Mouse (Mus musculus): Measurements from ENCODE around the gene Mast1. TPM values are rescaled to one million over a fixed set of nuclear protein-coding genes. Genes with fewer than 3 reads are reported as not detected.

The Mast1 gene
- polyA plus RNA-seq, 1 experiment from 2014 or later = 0.34 TPM

DNA sequence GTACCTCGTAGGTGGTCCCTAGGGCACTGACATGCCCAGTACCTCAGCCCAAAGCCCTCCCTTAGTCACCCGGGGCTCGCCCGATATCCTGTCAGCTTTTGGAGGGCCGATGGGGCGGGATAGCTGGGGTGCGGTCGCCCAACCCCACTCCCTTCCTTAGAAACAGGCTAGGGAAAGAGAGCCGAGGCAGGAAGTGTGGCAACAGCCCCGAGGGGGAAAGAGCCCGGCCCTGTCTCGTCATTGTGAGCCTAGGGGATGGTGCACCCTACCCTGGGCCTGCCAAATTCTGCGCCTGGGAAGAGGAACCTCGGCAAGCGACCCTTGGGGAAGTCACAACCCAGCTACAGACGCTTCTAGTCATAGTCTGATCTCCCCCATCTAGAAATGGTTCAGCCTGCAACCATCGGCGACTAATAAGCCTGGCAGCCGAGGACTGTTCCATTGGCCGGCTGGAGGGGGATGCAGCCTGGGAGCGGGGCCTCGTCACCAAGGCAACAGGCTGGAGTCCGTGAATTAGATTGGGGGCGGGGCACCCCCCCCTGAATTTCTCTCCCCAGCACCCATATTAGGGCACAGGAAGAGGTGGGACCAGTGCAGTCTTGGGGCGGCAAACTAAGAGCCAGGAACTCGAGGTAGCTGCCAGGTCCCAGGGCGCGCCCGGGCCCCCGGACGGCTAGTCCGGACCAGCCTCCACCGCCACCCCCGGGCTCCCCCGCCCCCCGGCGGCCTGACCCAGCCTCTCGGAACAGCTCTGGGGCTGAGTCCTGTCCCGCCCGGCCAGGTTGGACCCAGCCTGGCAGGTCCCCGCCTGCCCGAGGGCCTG is 42.7 kb upstream of the Mast1 start:
- H3K36me3 ChIP-seq (ENCODE audit: insufficient read depth, low read length) = peaks cover 1% of the 10 kb centered on the region; the same call in 1 of the 2 replicates
- no peaks in the 10 kb centered on the region for H3K9me3 ChIP-seq (ENCODE audit: low read length)
- peak overlapping the region; percentile 87 for H3K27ac ChIP-seq (ENCODE audit: low read length)
- H3K9ac ChIP-seq (replicated peaks; ENCODE audit: low read length) = peak overlapping the region; percentile 55
- peak overlapping the region; percentile 41 for H3K4me3 ChIP-seq (ENCODE audit: low read length)
- peak overlapping the region; percentile 96 for H3K4me2 ChIP-seq (replicated peaks; ENCODE audit: low read depth, low read length)
- ATAC-seq (ENCODE audit: low FRiP score, low TSS enrichment) = peak; percentile 32
- 2% methylated on average over 42 of the region's 42 CpGs for WGBS
- H3K27me3 ChIP-seq (ENCODE audit: insufficient read depth, low read length) = no peaks in the 10 kb centered on the region
- H3K4me1 ChIP-seq (ENCODE audit: insufficient read depth, low read length) = peaks cover 82% of the 10 kb centered on the region

DNA sequence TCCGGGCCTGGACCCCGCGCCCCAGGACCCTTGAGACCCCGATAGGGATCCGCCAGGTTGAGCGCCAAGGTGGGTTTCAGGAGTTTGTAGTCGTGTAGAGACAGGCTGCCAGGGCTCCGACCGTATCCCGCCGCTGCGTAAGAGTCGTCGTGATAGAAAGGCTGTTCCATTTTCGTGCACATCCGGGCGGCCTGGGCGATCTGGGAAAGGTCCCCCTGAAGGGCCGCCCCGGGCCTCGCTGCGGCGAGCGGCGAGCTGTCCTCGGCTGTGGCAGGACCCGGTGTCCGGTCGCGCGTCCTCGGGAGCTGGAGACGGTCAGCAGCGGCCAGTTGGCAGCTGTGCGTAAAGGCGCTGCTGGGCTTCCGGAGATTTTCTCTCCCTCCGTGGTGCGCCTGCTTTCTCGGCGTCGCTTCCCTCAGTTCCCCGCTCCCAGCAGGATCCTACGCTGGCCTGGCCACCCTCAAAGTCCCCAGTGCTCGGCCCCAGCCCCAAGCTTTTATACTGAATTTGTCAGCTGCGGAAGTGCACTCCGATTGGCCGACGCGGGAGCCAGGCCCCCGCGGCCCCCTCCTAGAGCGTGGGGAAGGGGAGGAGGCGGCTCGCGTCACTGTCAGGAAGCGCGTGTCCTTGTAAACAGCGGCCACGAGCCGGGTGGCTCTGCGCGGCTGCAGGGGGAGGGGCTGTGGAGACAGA is 41.2 kb upstream of the Mast1 start, which contains the start of gene Junb:
Gene Junb (minus strand): TSS at position 471 of the 693 bp plus-strand sequence.
- 0% methylated on average over 63 of the region's 63 CpGs for WGBS
- peaks cover 12% of the 10 kb centered on the region; the same call in 1 of the 2 replicates for H3K36me3 ChIP-seq (ENCODE audit: insufficient read depth, low read length)
- H3K4me3 ChIP-seq (ENCODE audit: low read length) = peak within 1 kb of the TSS; percentile 61
- H3K27ac ChIP-seq (ENCODE audit: low read length) = peak within 1 kb of the TSS; percentile 87
- H3K9ac ChIP-seq (replicated peaks; ENCODE audit: low read length) = peak within 1 kb of the TSS; percentile 74
- ATAC-seq (ENCODE audit: low FRiP score, low TSS enrichment) = peak; percentile 54
- peaks cover 78% of the 10 kb centered on the region for H3K4me1 ChIP-seq (ENCODE audit: insufficient read depth, low read length)
- H3K4me2 ChIP-seq (replicated peaks; ENCODE audit: low read depth, low read length) = peak within 1 kb of the TSS; percentile 96
- H3K9me3 ChIP-seq (ENCODE audit: low read length) = no peaks in the 10 kb centered on the region
- no peaks in the 10 kb centered on the region for H3K27me3 ChIP-seq (ENCODE audit: insufficient read depth, low read length)

DNA sequence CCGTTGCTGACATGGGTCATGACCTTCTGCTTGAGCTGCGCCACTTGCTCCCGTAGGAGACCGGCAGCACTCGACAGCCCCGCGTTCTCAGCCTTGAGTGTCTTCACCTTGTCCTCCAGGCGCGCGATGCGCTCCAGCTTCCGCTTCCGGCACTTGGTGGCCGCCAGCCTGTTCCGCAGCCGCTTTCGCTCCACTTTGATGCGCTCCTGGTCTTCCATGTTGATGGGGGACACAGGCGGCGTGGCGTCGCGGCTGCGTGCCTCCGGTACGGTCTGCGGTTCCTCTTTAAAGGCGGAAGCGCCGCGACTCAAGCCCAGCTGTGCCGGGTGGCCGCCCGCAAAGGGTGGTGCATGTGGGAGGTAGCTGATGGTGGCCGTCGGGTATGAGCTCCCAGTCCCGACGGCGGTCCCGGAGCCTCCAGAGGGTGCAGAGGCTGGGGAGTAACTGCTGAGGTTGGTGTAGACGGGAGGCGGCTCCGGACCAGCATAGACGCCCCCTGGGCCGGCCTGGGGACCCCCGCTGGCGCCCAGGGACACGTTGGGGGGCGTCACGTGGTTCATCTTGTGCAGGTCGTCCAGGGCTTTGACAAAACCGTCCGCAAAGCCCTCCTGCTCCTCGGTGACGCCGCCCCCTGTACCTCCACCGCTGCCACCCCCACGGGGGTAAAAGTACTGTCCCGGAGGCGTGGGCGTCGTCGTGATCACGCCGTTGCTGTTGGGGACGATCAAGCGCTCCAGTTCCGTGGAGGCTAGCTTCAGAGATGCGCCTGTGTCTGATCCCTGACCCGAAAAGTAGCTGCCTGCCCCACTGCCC is 40.5 kb upstream of the Mast1 start:
- Histone ChIP-seq H3K9ac (replicated peaks; ENCODE audit: low read length) (peak overlapping the region; percentile 74), H3K36me3 (ENCODE audit: insufficient read depth, low read length) (peaks cover 19% of the 10 kb centered on the region), H3K27ac (ENCODE audit: low read length) (peak overlapping the region; percentile 87), H3K4me2 (replicated peaks; ENCODE audit: low read depth, low read length) (peak overlapping the region; percentile 96), H3K27me3 (ENCODE audit: insufficient read depth, low read length) (no peaks in the 10 kb centered on the region), H3K4me1 (ENCODE audit: insufficient read depth, low read length) (peaks cover 76% of the 10 kb centered on the region), H3K9me3 (ENCODE audit: low read length) (no peaks in the 10 kb centered on the region), H3K4me3 (ENCODE audit: low read length) (peak overlapping the region; percentile 61)
- WGBS = under 1% methylated on average over 69 of the region's 70 CpGs
- ATAC-seq (ENCODE audit: low FRiP score, low TSS enrichment) = no peak

DNA sequence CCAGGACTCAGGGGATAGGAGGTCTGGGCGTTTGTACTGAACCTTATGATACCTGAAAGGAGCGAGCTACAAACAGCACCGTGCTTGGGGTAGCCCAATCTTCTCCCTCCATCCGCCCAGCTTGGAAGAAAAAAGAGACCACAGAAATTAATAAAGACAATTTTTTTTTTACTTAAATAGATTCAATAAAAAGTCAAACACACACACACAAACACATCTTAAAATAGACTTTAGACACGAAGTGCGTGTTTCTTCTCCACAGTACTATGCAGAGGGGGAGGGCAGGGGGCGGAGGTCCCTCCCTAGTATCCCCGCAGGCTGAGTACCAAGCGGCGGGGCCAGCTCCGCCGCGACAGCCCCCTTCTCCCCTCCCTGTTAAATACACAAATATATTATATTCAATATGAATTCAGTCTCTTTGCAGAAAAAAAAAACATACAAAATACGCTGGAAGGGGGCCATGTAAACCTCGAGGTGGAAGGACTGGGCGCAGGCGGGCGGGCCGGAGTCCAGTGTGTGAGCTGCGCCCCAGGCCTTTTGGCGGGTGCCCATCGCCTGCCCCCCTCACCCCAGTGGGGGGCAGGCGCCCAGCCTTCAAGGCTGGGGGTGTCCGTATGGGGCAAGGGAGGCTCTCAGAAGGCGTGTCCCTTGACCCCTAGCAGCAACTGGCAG is 39.7 kb upstream of the Mast1 start:
- Histone ChIP-seq H3K9ac (replicated peaks; ENCODE audit: low read length) (peak overlapping the region; percentile 74), H3K4me1 (ENCODE audit: insufficient read depth, low read length) (peaks cover 68% of the 10 kb centered on the region), H3K36me3 (ENCODE audit: insufficient read depth, low read length) (peaks cover 25% of the 10 kb centered on the region), H3K27ac (ENCODE audit: low read length) (peak overlapping the region; percentile 66), H3K4me2 (replicated peaks; ENCODE audit: low read depth, low read length) (peak overlapping the region; percentile 96), H3K27me3 (ENCODE audit: insufficient read depth, low read length) (no peaks in the 10 kb centered on the region), H3K9me3 (ENCODE audit: low read length) (no peaks in the 10 kb centered on the region), H3K4me3 (ENCODE audit: low read length) (peak overlapping the region; percentile 61)
- ATAC-seq (ENCODE audit: low FRiP score, low TSS enrichment) = no peak
- 3% methylated on average over 25 of the region's 25 CpGs for WGBS

DNA sequence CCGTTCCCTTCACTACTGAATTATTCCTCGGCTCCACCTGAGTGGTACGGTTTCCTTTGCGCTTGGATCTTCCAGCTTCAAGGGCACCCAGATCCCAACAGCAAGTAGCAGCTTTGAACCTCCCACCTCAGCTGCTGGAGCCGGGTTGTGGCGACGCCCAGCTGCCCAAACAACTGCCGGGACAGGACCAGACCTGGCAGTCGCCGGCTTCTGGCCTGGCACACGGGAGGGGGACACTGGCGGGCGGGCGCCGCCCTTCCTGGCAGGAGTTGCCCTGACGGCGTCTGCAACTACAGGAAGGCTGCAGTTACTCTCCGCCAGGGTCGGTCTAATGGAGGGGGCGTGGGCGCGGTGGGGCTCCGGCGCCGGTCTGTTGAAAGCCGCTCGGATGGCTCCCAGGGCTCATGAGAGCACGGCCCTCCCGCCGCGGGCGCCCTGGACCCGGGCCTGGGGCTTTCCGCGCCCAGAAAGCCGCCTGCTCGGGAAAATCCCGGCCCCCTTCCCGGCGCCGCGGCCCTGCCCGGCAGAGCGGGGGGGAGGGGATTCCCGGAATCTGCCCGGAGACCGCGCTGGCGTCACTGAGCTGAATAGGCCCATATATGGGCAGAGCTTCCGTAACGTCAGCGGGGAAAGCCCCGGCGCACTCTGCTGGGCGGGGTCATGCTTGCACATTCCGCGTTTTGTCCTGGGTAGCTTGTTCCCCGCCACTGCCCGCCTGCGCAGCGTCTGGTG is 39.0 kb upstream of the Mast1 start:
- Histone ChIP-seq H3K36me3 (ENCODE audit: insufficient read depth, low read length) (peaks cover 31% of the 10 kb centered on the region), H3K27ac (ENCODE audit: low read length) (peak overlapping the region; percentile 81), H3K4me3 (ENCODE audit: low read length) (peak overlapping the region; percentile 61), H3K9ac (replicated peaks; ENCODE audit: low read length) (peak overlapping the region; percentile 74), H3K9me3 (ENCODE audit: low read length) (no peaks in the 10 kb centered on the region), H3K4me2 (replicated peaks; ENCODE audit: low read depth, low read length) (peak overlapping the region; percentile 96), H3K4me1 (ENCODE audit: insufficient read depth, low read length) (peaks cover 62% of the 10 kb centered on the region), H3K27me3 (ENCODE audit: insufficient read depth, low read length) (no peaks in the 10 kb centered on the region)
- ATAC-seq (ENCODE audit: low FRiP score, low TSS enrichment) = peak; percentile 74
- WGBS = under 1% methylated on average over 61 of the region's 61 CpGs

DNA sequence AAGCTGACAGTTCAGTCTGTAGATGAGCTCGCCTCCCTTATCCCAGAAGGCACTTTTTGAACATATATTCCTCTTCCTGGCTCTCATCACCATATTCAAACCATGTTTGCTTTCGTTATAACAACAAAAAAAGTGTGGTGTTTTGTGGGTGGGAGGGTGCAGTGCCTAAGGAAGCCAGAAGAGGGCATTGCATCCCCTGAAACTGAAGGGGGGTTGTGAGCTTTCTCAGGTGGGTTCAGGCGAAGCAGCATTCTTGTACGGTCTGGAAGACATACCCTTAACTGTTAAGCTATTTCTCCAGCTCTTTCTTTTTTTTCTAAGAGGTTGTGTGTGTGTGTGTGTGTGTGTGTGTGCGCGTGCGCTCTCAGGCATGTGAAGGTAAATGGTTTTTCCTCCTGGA is 38.3 kb upstream of the Mast1 start:
- Histone ChIP-seq H3K9me3 (ENCODE audit: low read length) (no peaks in the 10 kb centered on the region), H3K36me3 (ENCODE audit: insufficient read depth, low read length) (peaks cover 36% of the 10 kb centered on the region), H3K9ac (replicated peaks; ENCODE audit: low read length) (no peak overlapping the region), H3K27ac (ENCODE audit: low read length) (peak overlapping the region; percentile 81; the same call in 1 of the 2 replicates), H3K4me2 (replicated peaks; ENCODE audit: low read depth, low read length) (peak overlapping the region; percentile 96), H3K4me3 (ENCODE audit: low read length) (peak overlapping the region; percentile 61), H3K4me1 (ENCODE audit: insufficient read depth, low read length) (peaks cover 62% of the 10 kb centered on the region), H3K27me3 (ENCODE audit: insufficient read depth, low read length) (no peaks in the 10 kb centered on the region)
- no peak for ATAC-seq (ENCODE audit: low FRiP score, low TSS enrichment)
- 50% methylated on average over 7 of the region's 7 CpGs for WGBS

DNA sequence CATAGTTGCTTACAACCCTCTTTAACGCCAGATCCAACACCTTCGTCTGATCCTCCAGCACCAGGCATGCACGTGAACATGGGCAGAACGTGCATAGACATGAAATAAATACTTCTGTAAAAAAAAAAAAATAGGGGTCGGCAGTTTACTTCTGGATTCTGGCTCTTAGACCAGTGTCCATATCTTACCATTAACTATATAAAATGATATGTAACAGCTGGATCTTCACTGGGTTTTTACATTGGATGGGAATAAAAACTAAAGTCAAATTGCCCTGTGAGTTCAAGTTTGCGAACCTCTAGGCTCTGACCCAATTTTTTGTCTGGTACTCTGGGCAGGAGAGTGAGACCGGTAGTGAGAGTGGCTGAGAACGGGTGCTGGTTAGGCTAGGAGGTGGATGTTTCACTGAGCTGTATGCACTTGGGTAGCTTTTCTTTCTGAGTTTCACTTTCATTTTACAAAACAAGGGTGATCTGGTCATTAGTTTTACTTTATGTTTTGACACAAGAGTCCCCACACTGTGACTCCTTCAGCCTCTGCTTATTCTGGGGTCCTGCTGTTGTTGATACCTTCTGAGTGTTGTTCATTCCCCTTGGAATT is 37.5 kb upstream of the Mast1 start:
- peaks cover 58% of the 10 kb centered on the region for H3K4me1 ChIP-seq (ENCODE audit: insufficient read depth, low read length)
- WGBS = 82% methylated on average over 8 of the region's 8 CpGs
- no peak overlapping the region for H3K4me2 ChIP-seq (replicated peaks; ENCODE audit: low read depth, low read length)
- 0 out of 2 replicates have a peak overlapping the region, but pooled peaks have one; percentile 10 for H3K9ac ChIP-seq (replicated peaks; ENCODE audit: low read length)
- no peaks in the 10 kb centered on the region for H3K27me3 ChIP-seq (ENCODE audit: insufficient read depth, low read length)
- no peak for ATAC-seq (ENCODE audit: low FRiP score, low TSS enrichment)
- H3K4me3 ChIP-seq (ENCODE audit: low read length) = no peak overlapping the region
- H3K36me3 ChIP-seq (ENCODE audit: insufficient read depth, low read length) = peaks cover 36% of the 10 kb centered on the region
- no peaks in the 10 kb centered on the region for H3K9me3 ChIP-seq (ENCODE audit: low read length)
- no peak overlapping the region for H3K27ac ChIP-seq (ENCODE audit: low read length)

DNA sequence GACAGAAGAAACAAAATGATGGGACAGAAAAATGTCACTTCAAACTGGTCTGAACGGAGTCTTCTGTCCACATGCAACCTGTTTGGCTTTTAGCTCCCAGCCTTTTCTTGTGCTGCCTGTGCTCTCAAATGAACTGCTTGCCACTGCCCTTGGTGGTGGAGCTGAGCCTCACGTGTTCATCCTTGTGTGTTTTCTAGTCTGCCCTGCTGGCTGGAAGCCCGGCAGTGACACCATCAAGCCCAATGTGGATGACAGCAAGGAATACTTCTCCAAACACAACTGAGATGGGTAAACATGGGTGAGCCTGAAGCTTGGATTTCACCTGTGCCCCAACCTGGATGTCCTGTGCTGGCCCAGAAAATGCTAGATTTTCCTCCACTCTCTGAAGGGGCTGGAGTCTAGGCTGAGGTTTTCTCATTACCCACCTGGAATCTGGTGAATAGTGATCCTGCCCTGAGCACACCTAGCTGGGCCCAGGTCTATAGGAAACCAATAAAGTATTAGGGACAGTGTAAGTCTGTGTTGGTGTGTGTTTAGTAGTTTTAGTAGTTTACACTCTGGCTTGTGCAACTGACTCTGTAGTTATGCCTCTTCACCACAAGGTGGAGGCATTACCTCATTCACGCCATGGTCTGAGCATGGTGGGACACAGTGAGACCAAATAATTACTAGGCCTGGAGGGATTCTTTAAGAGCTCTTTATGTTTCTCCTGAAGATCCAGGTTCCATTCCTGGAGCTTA is 36.8 kb upstream of the Mast1 start:
- 67% methylated on average over 4 of the region's 4 CpGs for WGBS
- Histone ChIP-seq H3K4me3 (ENCODE audit: low read length) (no peak overlapping the region), H3K27me3 (ENCODE audit: insufficient read depth, low read length) (no peaks in the 10 kb centered on the region), H3K4me2 (replicated peaks; ENCODE audit: low read depth, low read length) (no peak overlapping the region), H3K4me1 (ENCODE audit: insufficient read depth, low read length) (peaks cover 51% of the 10 kb centered on the region), H3K27ac (ENCODE audit: low read length) (0 out of 2 replicates have a peak overlapping the region, but pooled peaks have one; percentile 25), H3K9ac (replicated peaks; ENCODE audit: low read length) (0 out of 2 replicates have a peak overlapping the region, but pooled peaks have one; percentile 10), H3K36me3 (ENCODE audit: insufficient read depth, low read length) (peaks cover 36% of the 10 kb centered on the region), H3K9me3 (ENCODE audit: low read length) (no peaks in the 10 kb centered on the region)
- ATAC-seq (ENCODE audit: low FRiP score, low TSS enrichment) = no peak

All from kidney, embryonic 16.5 days (tissue).